Mouse (Mus musculus): ENCODE measurements around the gene E2f4. TPM values are rescaled to one million over a fixed set of nuclear protein-coding genes. Genes with fewer than 3 reads are reported as not detected.

Gene E2f4
- total RNA-seq, 2 experiments from 2014 or later, result 32.4 to 33.7 TPM

- DNase-seq (ENCODE audit: low spot score in 2 of 2), result no peak
- intact Hi-C loops (cut with DNase I), result no loop called here
Measured at GRCm38 (mm10) chr8:105308428-105308827, 11.0 kb downstream of the E2f4 start.

GRCm38 (mm10) chr8:105309142-105309847 is 11.8 kb downstream of the E2f4 start:
- no peak for DNase-seq (ENCODE audit: low spot score in 2 of 2)
- intact Hi-C loops (cut with DNase I), result no loop called here

GRCm38 (mm10) chr8:105310118-105310517 is 12.7 kb downstream of the E2f4 start:
- intact Hi-C loops (cut with DNase I), result no loop called here
- no peak for DNase-seq (ENCODE audit: low spot score in 2 of 2)

- no peak for DNase-seq (ENCODE audit: low spot score in 2 of 2)
- intact Hi-C loops (cut with DNase I), result no loop called here
Measured at GRCm38 (mm10) chr8:105311718-105312117, 14.3 kb downstream of the E2f4 start.

- intact Hi-C loops (cut with DNase I), result no loop called here
Measured at GRCm38 (mm10) chr8:105312891-105313481, 15.5 kb downstream of the E2f4 start.

GRCm38 (mm10) chr8:105313622-105314402 is 16.3 kb downstream of the E2f4 start:
- no peak for DNase-seq (ENCODE audit: low spot score in 2 of 2)
- intact Hi-C loops (cut with DNase I), result no loop called here

More at GRCm38 (mm10) chr8:105312891-105313481, 15.5 kb downstream of the E2f4 start:
- DNase-seq (ENCODE audit: low spot score in 2 of 2), result no peak

GRCm38 (mm10) chr8:105315073-105315769 is 17.8 kb downstream of the E2f4 start:
- intact Hi-C loops (cut with DNase I), result no loop called here
- no peak for DNase-seq (ENCODE audit: low spot score in 2 of 2)

- no peak for DNase-seq (ENCODE audit: low spot score in 2 of 2)
- intact Hi-C loops (cut with DNase I), result no loop called here
Measured at GRCm38 (mm10) chr8:105317941-105318340, 20.5 kb downstream of the E2f4 start.

GRCm38 (mm10) chr8:105318662-105319190 is 21.3 kb downstream of the E2f4 start:
- intact Hi-C loops (cut with DNase I), result no loop called here

GRCm38 (mm10) chr8:105323183-105323582 is 25.7 kb downstream of the E2f4 start:
- no peak for DNase-seq (ENCODE audit: low spot score in 2 of 2)
- intact Hi-C loops (cut with DNase I), result no loop called here

More at GRCm38 (mm10) chr8:105318662-105319190, 21.3 kb downstream of the E2f4 start:
- no peak for DNase-seq (ENCODE audit: low spot score in 2 of 2)

- intact Hi-C loops (cut with DNase I), result no loop called here
- DNase-seq (ENCODE audit: low spot score in 2 of 2), result no peak
Measured at GRCm38 (mm10) chr8:105325641-105326093, 28.2 kb downstream of the E2f4 start.

GRCm38 (mm10) chr8:105326141-105326672 is 28.7 kb downstream of the E2f4 start, which contains the start of the genes Lrrc29 and Tmem208:
Gene Lrrc29, minus strand, starts transcription at chr8:105326278.
Gene Tmem208, plus strand, starts transcription at chr8:105326354.
- DNase-seq (ENCODE audit: low spot score in 2 of 2), result peak; percentile 95 to 96
- intact Hi-C loops (cut with DNase I), result no loop called here

- intact Hi-C loops (cut with DNase I), result no loop called here
- DNase-seq (ENCODE audit: low spot score in 2 of 2), result no peak
Measured at GRCm38 (mm10) chr8:105326968-105327367, 29.5 kb downstream of the E2f4 start.

- intact Hi-C loops (cut with DNase I), result no loop called here
- DNase-seq (ENCODE audit: low spot score in 2 of 2), result no peak
Measured at GRCm38 (mm10) chr8:105330325-105330724, 32.9 kb downstream of the E2f4 start.

- intact Hi-C loops (cut with DNase I), result no loop called here
- DNase-seq (ENCODE audit: low spot score in 2 of 2), result no peak
Measured at GRCm38 (mm10) chr8:105331469-105331868, 34.0 kb downstream of the E2f4 start.

GRCm38 (mm10) chr8:105331931-105332330 is 34.5 kb downstream of the E2f4 start:
- DNase-seq (ENCODE audit: low spot score in 2 of 2), result no peak
- intact Hi-C loops (cut with DNase I), result no loop called here

- intact Hi-C loops (cut with DNase I), result no loop called here
Measured at GRCm38 (mm10) chr8:105332523-105332922, 35.1 kb downstream of the E2f4 start.

GRCm38 (mm10) chr8:105336373-105337130 is 39.1 kb downstream of the E2f4 start:
- no peak for DNase-seq (ENCODE audit: low spot score in 2 of 2)
- intact Hi-C loops (cut with DNase I), result no loop called here

More at GRCm38 (mm10) chr8:105332523-105332922, 35.1 kb downstream of the E2f4 start:
- DNase-seq (ENCODE audit: low spot score in 2 of 2), result no peak
